Mouse (Mus musculus): ENCODE data around the gene Arhgef19.
A peak's percentile ranks its signal among the peaks of the same experiment; 100 is the strongest.

Gene Arhgef19

DNA sequence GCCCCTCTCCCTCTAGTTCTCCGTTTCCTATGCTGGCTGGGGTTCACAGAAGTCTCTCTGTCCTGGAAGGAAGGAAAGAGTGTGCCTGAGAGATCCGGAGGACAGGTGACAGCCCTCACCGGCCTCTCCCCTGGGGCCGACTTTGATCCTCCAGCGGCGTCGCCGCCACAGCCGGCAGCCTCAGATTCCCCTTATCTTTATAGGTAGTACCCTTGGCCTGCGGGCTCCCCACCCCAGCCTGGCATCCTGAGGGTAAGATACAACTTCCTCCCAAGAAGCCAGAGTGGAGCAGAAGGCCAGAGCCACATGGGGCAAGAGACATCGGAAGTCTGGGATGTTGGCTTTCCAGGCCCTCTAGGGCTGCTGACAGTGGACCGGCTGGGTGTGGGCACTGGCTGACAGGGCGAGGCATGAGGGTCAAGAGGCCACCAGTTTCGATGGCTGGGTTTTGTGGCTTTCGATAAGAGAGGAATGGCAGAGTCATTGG lies 48.3 kb downstream of the Arhgef19 start:
- no peak for DNase-seq

- DNase-seq = no peak
Observed at GRCm38 (mm10) chr4:141288152-141288551, 48.9 kb downstream of the Arhgef19 start.

GRCm38 (mm10) chr4:141291571-141292375 lies 52.5 kb downstream of the Arhgef19 start:
- no peak for DNase-seq

DNA sequence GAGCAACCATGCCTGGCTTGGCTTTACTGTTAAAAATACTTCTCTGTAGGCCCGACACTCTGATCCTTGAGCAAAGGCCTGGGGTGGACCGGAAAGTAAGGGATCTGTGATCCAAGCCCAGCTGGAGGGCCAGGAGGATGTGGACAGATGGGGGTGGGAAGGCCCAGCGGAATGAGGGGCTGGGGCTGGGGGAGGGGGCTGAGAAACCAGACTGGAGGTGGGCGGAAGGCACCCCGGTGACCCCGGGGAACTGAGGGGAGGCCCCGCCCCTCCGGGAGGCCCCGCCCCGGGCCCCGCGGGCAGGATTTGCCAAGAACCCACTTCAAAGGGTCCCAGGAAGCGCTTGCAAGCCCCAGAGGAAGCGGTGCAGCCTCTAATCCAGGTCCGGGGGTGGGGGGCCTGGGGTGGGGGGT lies 56.5 kb downstream of the Arhgef19 start:
- no peak for DNase-seq

DNA sequence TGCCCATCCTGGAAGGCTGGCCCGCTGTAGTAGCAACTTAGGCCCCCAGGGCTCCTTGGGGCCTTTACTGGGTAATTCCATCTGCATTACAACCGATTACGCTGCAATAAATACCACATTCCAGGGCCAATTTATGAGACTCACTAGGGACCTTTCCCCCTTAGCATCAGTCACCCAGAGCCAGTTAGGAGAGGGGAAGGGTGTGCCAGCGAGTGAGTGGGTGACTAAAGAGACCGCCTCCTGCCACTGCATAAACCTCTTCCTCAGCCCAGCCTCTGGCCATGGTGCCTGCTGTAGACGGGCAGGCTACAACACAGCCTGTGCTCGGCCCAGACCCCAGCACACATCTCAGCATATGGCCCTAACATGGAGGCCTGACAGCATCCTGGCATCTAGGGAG lies 58.6 kb downstream of the Arhgef19 start:
- DNase-seq = no peak

GRCm38 (mm10) chr4:141299356-141299755 lies 60.1 kb downstream of the Arhgef19 start:
- DNase-seq = no peak

DNA sequence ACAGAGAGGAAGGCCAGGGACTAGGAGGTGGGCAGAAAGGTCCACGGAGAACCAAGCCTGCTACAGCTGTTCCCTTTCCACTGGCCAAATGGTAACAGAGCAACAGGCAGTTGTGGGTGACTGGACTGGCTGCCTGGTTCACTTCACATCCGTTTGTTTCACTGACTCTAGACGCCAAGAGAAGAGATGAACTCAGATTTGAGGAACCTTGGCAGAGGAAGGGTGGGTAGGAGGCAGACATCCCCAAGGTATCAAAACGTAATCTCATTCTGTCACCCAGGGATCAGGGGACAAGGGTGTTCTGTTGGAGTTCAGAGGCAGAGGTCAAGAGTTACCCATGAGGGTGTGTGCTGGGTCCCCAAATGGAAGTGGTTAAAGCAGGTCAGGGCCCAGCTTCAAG lies 60.9 kb downstream of the Arhgef19 start:
- no peak for DNase-seq

DNA sequence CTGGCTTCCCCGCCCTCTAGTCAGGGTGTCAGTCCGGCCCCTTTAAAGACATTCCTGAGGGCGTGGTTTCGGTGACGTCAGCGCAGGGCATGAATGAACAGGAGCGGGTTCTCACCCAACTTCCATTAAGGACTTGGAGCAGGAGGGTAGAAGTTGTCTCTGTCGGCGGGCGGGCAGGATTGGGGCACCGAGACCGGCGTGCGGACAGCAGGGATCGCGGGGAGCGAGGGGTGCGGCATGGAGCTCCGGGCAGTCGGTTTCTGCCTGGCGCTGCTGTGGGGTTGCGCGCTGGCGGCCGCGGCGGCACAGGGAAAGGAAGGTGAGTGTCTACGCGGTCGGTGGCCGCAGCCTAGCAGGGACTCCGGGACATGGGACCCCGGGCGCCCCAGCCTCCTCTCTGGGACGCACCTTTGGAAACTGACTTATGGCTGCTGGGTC lies 61.8 kb downstream of the Arhgef19 start, which contains the start of gene Epha2:
Gene Epha2 (plus strand): TSS at position 125 of the 438 bp plus-strand sequence.
- DNase-seq = peak; percentile 30

DNA sequence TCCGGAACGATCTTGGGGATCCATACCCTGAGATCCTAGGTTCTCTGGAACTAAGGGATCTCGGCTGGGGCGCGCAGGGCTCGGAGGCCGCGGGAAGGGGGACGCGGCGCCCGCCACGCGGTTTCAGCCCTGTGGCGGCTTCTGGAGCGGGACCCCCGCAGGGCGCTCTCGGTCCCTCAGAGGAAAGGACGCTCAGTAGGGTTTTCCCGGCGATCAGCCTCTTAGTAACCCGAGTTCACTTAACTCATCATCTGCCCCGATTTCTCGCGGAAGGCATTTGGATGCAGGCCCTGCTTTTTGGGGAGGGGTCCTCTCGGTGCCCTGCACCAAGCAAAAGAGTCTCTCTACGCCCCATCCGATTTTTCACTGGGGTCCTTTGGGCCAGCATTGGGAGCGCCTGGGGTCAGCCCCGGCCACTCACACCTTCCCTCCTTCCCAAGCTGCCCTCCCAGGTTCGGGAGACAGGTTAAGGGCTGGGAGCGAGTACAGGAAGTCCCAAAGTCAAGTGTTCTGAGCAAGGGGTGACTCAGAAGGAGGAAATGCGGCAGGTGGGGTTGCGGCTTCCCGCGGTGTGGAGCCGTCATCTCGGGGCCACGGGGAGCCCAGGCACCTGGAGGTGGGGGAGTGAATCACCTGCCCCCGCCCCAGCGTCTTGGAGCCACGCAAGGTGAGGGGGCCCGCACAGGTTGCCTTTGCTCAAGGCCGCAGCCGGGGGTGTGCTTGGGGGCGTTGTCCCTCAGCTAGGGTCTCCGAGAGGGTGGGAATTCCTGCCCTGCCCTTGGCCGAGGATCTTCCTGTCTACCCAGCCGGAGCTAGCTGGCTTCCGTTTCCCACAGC lies 62.5 kb downstream of the Arhgef19 start:
- no peak for DNase-seq

DNA sequence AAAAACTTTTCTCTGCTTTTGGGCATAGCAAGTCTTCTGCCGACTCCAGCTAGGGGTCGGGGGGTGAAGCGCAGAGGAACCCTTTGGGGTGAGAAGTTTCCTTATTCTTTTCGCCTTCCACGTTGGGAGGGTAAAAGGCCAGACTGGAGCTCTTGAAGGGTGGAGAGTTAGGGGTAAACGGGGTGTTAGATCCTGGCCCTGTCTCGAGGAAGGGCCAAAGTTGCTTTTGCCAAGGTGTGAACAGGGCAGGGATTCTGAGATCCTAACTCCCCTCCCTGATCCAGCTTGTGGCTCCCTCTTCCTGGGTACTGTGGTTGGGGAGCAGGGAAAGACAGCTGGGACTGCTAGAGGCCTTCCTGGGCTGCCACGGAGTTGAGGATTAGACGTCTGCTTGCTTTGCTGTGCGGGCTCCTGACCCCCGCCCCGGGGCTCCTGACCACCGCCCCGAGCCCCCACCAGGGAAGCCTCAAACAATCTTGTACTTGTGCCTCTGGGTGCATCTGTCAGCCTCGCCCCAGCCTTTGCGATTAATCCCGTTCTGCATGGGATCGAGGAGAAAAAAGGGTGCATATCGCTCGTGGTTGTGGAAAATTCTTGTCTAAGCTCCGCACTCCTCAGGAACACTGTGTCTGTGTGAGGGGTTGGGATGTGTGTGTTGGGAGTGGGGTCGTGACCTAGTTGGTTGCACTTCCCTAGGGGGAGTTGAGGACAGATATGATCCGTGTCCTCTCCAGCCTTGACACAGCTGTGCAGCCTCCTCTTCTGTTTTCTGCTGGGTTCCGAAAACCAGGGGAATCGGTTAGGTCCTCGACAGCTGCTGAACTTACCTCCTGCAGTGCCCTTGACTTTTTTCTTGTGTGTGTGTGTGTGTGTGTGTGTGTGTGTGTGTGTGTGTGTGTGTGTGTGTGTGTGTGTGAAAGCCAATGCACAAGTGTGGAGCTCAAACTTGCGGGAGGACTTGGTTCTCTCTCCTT lies 63.4 kb downstream of the Arhgef19 start:
- DNase-seq = no peak

DNA sequence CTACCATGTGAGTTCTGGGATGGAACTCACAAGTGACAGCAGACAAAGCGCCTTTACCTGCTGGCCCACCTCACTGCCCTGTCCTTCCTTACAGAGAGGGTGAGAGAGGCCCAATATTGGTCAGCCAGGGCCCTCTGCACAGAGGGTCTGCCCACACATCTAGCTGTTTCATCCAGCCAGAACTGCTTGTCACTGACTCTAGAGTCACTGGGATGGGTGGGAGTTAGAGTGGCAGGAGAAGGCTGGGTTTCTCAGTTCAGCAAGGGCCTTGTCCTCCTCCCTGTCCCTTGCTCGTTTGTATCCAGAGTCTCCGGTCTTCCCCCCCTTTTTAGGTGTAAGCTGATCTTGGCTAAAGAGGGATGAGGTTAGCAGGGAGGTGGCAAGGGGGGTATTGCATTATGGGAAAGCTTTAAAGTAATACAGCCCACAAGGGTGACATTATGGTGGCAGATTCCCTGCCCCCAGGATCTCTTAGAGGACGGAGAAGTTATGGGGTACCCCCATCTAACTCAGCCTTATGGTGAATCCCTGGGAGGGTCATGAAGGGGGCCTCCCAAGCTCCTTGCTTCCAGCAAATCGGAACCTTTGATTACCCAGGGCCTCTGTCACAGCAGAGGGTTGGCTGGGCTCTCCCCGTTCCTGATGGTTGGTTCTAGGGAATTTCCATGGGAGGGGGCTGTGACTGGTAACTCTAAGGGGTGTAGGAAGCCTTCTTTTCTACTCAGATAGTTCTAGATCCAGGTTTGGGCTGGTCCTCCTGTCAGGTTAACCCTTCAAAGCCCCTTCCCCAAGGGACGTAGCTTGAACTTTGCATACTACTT lies 64.3 kb downstream of the Arhgef19 start:
- DNase-seq = no peak

DNA sequence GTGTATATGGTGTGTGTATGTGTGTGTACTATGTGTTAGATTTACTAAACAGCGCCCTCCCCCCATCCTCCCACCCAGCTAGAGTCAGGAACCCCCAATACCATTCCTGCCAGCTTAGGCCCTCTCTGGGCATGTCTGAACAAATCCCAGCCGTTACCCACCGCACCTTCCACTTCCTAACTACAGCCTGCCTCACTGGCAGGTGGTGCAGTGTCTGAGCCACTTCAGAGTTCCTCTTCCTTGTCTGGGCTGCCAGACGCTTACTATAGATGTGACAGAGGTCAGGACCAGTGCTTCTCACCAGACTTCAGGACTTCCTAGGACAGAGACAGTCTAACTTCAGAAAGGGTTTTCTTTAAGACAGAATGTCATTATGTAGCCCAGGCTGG lies 64.9 kb downstream of the Arhgef19 start:
- DNase-seq = no peak

DNA sequence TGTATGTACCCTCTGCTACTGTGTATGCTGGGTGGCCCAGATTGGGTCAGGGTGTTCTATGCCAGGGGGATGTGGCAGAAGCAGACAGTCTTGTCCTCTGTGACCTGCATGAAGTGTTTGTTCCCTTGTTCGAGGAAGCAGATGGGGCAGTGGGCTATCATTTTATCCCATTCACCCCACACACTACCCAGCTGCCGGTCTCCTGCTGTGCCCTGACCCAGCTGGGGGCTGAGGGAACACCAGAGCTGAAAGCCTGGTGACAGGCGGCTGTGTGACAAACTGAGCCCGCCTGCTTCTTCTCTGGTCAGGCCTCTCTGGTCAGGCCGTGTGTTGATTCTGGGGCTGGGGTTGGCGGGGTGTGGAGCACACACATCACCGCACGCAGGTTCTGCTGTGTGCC lies 66.8 kb downstream of the Arhgef19 start:
- DNase-seq = no peak

Data from cerebellum, adult 11-12 months (tissue).